Mouse (Mus musculus) hindbrain, embryonic 16.5 days (tissue): ENCODE results near the gene March10. TPM values are rescaled to one million over a fixed set of nuclear protein-coding genes. Genes with fewer than 3 reads are reported as not detected.

Experiments used
- ATAC-seq: fragments of 200-750 bp; cut with Nextera tagmentation; 2 replicates; pipeline ENCODE4 v1.8.0; 2017; ENCODE audit warnings: moderate TSS enrichment, moderate library complexity
- H3K27ac ChIP-seq: fragments of 300-500 bp; sonication (generic); 2 replicates; pipeline ENCODE4 v1.5.1; 2014; ENCODE audit warnings: low read depth, mild to moderate bottlenecking, control low read depth, low read length, moderate library complexity
- H3K27me3 ChIP-seq: fragments of 300-500 bp; sonication (generic); replicated peaks from 2 replicates; pipeline ENCODE4 v1.6.1; 2014; ENCODE audit warnings: low read length; ENCODE audit not compliant: control insufficient read depth, insufficient read depth
- H3K36me3 ChIP-seq: fragments of 300-500 bp; sonication (generic); 2 replicates; pipeline ENCODE4 v1.6.1; 2014; ENCODE audit warnings: mild to moderate bottlenecking, low read length, moderate library complexity, mixed read lengths; ENCODE audit not compliant: control insufficient read depth, insufficient read depth
- H3K4me1 ChIP-seq: fragments of 300-500 bp; sonication (generic); 2 replicates; pipeline ENCODE4 v1.6.1; 2014; ENCODE audit warnings: low read depth, low read length; ENCODE audit not compliant: control insufficient read depth, insufficient read depth
- H3K4me2 ChIP-seq: fragments of 300-500 bp; sonication (generic); 2 replicates; pipeline ENCODE4 v1.6.1; 2014; ENCODE audit warnings: mild to moderate bottlenecking, low read length, control low read depth, moderate library complexity
- H3K4me3 ChIP-seq: fragments of 300-500 bp; sonication (generic); 2 replicates; pipeline ENCODE4 v1.5.1; 2014; ENCODE audit warnings: mild to moderate bottlenecking, low read length, control low read depth, moderate library complexity
- H3K9ac ChIP-seq: fragments of 300-500 bp; sonication (generic); 2 replicates; pipeline ENCODE4 v1.6.1; 2014; ENCODE audit warnings: low read depth, mild to moderate bottlenecking, control low read depth, low read length, moderate library complexity
- H3K9me3 ChIP-seq: fragments of 300-500 bp; sonication (generic); 2 replicates; pipeline ENCODE4 v1.6.1; 2014; ENCODE audit warnings: mild to moderate bottlenecking, low read length, moderate library complexity; ENCODE audit not compliant: control insufficient read depth
- WGBS: fragments of 180-500 bp; shearing (Covaris S2); extraction: QIAGEN DNeasy Blood & Tissue Kit; methylation state at CpG from one replicate; pipeline ENCODE4 v1.1.7; 2014; 5-methylcytosine and 5-hydroxymethylcytosine counted together
- polyA plus RNA-seq: library from polyadenylated mRNA; unstranded; fragments of >200 nt; fragmentation: Nextera tagmentation; extraction: Ambion mirVana; gene quantifications from 2 replicates; pipeline ENCODE4 v1.2.1, GENCODE M21; 2015

The March10 gene
- polyA plus RNA-seq, 1 experiment from 2014 or later = 0.38 TPM

DNA sequence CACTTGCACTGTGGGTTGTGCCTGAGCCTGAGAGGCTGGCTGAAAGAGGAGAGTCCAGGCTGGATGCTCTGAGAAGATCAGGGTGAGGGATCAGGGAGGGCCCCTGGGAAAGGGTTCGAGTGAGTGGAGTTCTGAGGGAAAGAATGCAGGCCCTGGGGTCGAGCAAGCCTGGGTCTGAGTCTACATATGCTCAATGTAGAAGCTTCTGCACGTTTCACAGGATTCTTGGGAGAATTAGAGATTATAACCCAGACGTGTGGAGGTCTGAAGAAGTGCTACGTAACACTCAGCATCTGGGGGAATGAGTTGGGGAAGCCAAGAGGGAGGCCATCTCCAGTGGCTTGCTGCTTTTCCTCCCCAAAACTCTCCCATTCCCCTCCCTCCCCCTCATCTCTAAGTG is 34.4 kb upstream of the March10 start:
- H3K4me2 ChIP-seq = no peak overlapping the region
- no peaks in the 10 kb centered on the region for H3K9me3 ChIP-seq
- no peaks in the 10 kb centered on the region for H3K36me3 ChIP-seq
- no peak overlapping the region for H3K27ac ChIP-seq
- WGBS = 80% methylated on average over 5 of the region's 5 CpGs
- no peak overlapping the region for H3K9ac ChIP-seq
- ATAC-seq = no peak
- no peaks in the 10 kb centered on the region; the same call in 1 of the 2 replicates for H3K4me1 ChIP-seq
- H3K4me3 ChIP-seq = no peak overlapping the region
- no peaks in the 10 kb centered on the region for H3K27me3 ChIP-seq

DNA sequence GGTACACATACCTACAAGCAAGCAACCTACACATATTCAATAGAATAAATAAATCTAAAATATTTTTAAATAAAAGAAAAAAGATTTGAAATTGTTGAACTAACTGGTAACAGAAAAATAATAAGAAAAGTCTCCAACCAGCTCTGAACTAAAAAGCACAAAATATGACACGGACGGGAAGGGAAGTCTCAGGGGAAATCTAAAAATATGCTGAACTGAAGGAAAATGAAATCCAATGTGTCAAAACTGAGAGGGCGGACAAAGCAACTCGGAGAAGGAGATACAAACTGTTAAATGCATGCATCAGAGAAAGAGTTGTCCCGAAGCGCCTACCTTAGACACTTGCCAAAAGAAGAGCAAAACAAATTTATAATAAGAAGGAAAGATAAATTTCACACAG is 28.9 kb upstream of the March10 start:
- Histone ChIP-seq H3K36me3 (no peaks in the 10 kb centered on the region), H3K4me3 (no peak overlapping the region), H3K27ac (no peak overlapping the region), H3K27me3 (no peaks in the 10 kb centered on the region), H3K4me1 (no peaks in the 10 kb centered on the region), H3K4me2 (no peak overlapping the region), H3K9me3 (no peaks in the 10 kb centered on the region), H3K9ac (no peak overlapping the region)
- no peak for ATAC-seq
- WGBS = 71% methylated on average over 6 of the region's 6 CpGs

DNA sequence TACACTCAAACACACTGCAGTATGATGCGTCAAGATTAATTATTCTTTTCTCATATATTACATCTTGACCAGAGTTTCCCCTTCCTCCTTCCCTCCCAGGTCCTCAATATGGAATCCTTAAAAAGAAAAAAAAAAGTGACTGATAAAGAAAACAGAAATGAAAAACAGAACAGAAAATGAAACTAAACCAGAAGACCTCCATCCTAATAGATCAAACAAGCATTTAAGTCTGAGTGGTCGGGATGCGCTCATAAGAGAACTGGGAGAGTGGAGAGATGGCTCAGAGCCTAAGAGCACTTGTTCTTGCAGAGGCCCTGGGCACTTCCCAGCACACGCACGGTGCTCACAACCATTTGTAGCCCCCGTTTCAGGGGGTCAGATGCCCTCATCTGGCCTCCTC is 28.5 kb upstream of the March10 start:
- H3K4me1 ChIP-seq = no peaks in the 10 kb centered on the region
- no peaks in the 10 kb centered on the region for H3K36me3 ChIP-seq
- H3K4me2 ChIP-seq = no peak overlapping the region
- no peaks in the 10 kb centered on the region for H3K27me3 ChIP-seq
- no peak overlapping the region for H3K27ac ChIP-seq
- no peak overlapping the region for H3K9ac ChIP-seq
- H3K9me3 ChIP-seq = no peaks in the 10 kb centered on the region
- WGBS = 86% methylated on average over 6 of the region's 6 CpGs
- H3K4me3 ChIP-seq = no peak overlapping the region
- no peak for ATAC-seq

DNA sequence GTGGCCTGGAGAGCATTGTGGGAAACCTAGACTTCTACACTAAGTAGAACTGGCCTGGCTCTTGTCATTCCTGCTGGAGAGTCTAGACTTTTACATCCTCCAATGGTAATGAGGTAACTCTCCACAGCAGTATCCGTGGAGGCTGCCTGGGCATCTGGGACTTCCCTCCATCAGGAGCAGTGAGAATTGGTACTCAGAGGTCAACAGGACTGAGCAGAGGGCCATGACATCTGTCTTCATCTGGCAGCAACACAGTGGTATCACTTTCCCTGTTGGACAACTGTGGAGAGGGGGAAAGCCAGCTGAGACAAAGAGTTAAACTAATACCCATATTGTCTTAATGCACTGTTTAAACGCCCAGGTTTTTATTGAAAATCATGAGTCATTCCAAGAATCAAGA is 26.2 kb upstream of the March10 start:
- Histone ChIP-seq H3K9ac (no peak overlapping the region), H3K4me1 (no peaks in the 10 kb centered on the region), H3K27me3 (no peaks in the 10 kb centered on the region), H3K4me2 (no peak overlapping the region), H3K36me3 (no peaks in the 10 kb centered on the region), H3K9me3 (no peaks in the 10 kb centered on the region), H3K4me3 (no peak overlapping the region), H3K27ac (no peak overlapping the region)
- no peak for ATAC-seq
- 49% methylated on average over 2 of the region's 2 CpGs for WGBS

DNA sequence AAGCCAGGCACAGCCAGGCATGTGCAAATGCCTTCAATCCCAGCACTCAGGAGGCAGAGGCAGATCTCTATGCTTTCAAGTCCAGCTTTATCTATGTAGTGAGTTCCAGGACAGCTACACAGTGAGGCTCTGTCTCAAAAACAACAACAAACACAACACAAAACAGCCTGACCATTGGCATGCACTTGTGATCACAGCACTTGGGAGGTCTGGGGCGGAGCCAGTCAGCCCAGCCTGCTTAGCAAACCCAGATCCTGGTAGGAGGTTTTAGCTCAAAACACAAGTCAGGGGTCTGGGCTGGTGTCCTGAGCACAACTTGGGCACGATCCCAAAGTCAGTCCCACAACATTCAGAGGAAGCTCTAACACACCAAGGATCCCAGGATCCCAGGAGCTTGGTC is 18.2 kb upstream of the March10 start:
- WGBS = 59% methylated on average over 2 of the region's 2 CpGs
- H3K4me3 ChIP-seq = no peak overlapping the region
- no peak for ATAC-seq

DNA sequence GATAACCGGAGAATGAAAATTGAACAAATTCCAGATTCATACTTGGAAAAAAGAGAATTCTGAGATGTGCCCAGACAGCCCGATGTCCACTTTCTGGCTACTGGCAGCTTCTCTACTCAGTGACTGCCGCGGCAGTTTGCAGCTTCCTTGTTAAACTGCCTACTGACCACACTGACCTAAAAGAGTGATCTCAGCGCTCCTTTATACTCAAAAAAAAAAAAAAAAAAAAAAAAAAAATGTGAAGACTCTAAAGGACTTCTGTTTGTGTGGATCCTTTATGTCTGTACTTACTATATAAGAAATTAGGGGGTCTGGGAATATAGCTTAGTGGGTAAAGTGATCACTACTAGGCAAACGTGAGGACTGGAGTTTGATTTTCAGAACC is 17.8 kb upstream of the March10 start:
- H3K4me3 ChIP-seq = no peak overlapping the region
- no peak overlapping the region for H3K9ac ChIP-seq
- no peaks in the 10 kb centered on the region for H3K36me3 ChIP-seq
- H3K4me1 ChIP-seq = no peaks in the 10 kb centered on the region
- H3K27ac ChIP-seq = no peak overlapping the region
- no peaks in the 10 kb centered on the region for H3K9me3 ChIP-seq
- no peaks in the 10 kb centered on the region for H3K27me3 ChIP-seq
- 46% methylated on average over 6 of the region's 6 CpGs for WGBS
- no peak for ATAC-seq
- no peak overlapping the region for H3K4me2 ChIP-seq

More for the DNA sequence above, 18.2 kb upstream of the March10 start:
- Histone ChIP-seq H3K4me2 (no peak overlapping the region), H3K27ac (no peak overlapping the region), H3K4me1 (no peaks in the 10 kb centered on the region), H3K9ac (no peak overlapping the region), H3K36me3 (no peaks in the 10 kb centered on the region), H3K9me3 (no peaks in the 10 kb centered on the region), H3K27me3 (no peaks in the 10 kb centered on the region)

DNA sequence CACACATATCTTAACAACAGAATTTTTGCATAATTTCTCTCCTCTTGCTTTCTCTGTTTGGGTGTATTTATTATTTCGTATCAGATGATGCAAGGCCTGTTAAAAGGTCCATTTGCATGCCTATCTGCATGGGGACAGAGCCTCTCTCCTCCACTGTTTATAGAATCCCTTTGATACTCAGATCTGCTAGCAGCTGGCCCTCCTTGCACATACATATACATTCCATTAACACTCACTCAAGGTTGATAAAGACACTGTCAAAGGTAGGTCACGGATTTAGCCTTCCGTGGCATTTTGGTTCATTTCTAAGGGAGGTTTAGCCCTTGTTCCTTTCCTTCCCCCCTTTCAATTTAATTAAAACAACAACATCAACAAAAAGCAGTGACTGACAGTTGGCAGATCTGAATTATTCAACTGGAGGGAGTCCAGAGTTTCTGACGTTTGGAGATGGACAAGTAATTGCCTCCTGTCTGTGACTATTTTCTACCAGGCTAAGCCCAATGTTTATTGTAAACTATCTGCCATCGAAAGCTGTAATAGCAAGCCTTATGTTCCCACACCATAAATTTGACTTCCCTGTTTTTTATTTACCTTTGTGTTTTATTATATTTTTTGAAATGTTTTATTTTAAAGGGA is 17.3 kb upstream of the March10 start:
- no peaks in the 10 kb centered on the region for H3K4me1 ChIP-seq
- no peak overlapping the region for H3K4me2 ChIP-seq
- H3K27me3 ChIP-seq = no peaks in the 10 kb centered on the region
- H3K36me3 ChIP-seq = no peaks in the 10 kb centered on the region
- no peak for ATAC-seq
- WGBS = 37% methylated on average over 5 of the region's 5 CpGs
- H3K27ac ChIP-seq = no peak overlapping the region
- H3K9ac ChIP-seq = no peak overlapping the region
- H3K9me3 ChIP-seq = no peaks in the 10 kb centered on the region
- no peak overlapping the region for H3K4me3 ChIP-seq

DNA sequence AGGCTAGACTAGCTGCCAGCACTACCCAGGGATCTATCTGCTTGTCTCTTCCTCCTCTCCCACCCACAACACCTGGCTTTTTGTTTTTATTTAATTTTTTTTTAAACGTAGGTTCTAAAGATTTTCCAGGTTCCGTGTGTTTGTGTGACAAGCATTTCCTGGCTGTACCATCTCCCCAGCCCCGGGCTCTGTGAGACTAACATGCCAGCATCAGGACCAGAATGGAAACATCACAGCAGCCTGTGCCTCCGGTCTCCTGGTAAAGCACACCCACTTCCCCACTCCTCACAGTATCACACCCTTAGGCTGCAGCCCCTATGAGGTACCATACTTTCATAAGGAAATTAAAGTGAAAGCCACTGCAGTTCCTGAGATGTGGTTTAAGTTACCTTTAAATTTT is 16.1 kb upstream of the March10 start:
- H3K9me3 ChIP-seq = no peaks in the 10 kb centered on the region
- no peaks in the 10 kb centered on the region for H3K36me3 ChIP-seq
- H3K27me3 ChIP-seq = no peaks in the 10 kb centered on the region
- no peak overlapping the region for H3K4me3 ChIP-seq
- H3K4me1 ChIP-seq = no peaks in the 10 kb centered on the region
- no peak overlapping the region for H3K27ac ChIP-seq
- H3K9ac ChIP-seq = no peak overlapping the region
- ATAC-seq = no peak
- H3K4me2 ChIP-seq = no peak overlapping the region
- 74% methylated on average over 4 of the region's 4 CpGs for WGBS

DNA sequence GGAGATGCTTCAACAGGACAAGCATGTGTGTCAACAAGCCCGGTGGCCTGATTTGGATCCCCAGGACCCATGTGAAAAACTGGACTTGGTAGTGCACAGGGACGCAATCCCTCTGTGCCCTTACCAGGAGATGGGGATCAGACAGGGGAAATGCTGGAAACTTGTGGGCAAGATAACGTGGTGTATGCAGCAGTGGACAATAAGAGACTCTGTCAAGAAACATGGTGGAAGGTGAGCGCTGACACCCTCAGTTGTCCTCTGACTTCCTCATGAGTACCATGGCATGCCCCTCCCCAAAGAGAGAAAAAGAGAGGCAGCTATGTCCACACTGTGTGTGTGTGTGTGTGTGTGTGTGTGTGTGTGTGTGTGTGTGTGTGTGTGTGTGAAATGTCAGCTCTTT is 14.4 kb upstream of the March10 start:
- no peak overlapping the region for H3K27ac ChIP-seq
- no peak overlapping the region for H3K9ac ChIP-seq
- H3K36me3 ChIP-seq = no peaks in the 10 kb centered on the region
- WGBS = 91% methylated on average over 4 of the region's 4 CpGs
- no peaks in the 10 kb centered on the region for H3K27me3 ChIP-seq
- H3K9me3 ChIP-seq = no peaks in the 10 kb centered on the region
- no peak overlapping the region for H3K4me3 ChIP-seq
- no peak for ATAC-seq
- H3K4me1 ChIP-seq = no peaks in the 10 kb centered on the region; the same call in 1 of the 2 replicates
- H3K4me2 ChIP-seq = no peak overlapping the region

DNA sequence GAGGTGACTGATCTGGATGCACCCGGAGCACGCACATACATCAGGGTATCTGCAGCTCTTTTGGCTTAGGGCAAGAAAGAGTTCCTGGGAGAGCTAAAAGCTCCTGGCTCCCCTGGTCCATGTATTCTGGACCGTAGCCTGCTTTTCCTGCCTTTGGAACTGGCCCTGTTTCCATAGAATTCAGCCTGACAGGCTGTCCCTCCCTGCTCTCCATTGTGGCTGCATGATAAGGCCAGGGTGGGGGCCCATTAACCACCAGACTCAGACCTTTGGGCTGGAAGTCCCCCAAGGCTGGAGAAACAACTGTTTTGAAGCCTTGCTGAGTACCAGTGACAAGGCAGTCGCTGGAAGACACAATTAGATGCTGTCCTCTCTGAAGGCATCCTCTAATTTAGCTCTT is 13.0 kb upstream of the March10 start:
- Histone ChIP-seq H3K9ac (no peak overlapping the region), H3K4me3 (no peak overlapping the region), H3K27me3 (no peaks in the 10 kb centered on the region), H3K27ac (no peak overlapping the region), H3K4me1 (no peaks in the 10 kb centered on the region; the same call in 1 of the 2 replicates), H3K4me2 (no peak overlapping the region), H3K9me3 (no peaks in the 10 kb centered on the region), H3K36me3 (no peaks in the 10 kb centered on the region)
- no peak for ATAC-seq
- 71% methylated on average over 4 of the region's 4 CpGs for whole genome bisulfite sequencing
